Mouse (Mus musculus): ENCODE results near the gene Kpnb1.

- TF ChIP-seq POLR2A (IDR thresholded peaks at IDR 0.05; ENCODE audit: insufficient read depth, low read depth, low read length) (no peak), EP300 (IDR thresholded peaks at IDR 0.05; ENCODE audit: insufficient read depth, low read depth, low read length) (no peak), CTCF (IDR thresholded peaks at IDR 0.05) (no peak)
Observed at GRCm38 (mm10) chr11:97120641-97121040, 67.0 kb downstream of the Kpnb1 start.
